Mouse (Mus musculus) stomach, postnatal 0 days (tissue): Measurements from ENCODE around the gene Gm49345. TPM values are rescaled to one million over a fixed set of nuclear protein-coding genes. Genes with fewer than 3 reads are reported as not detected.

Source experiments
- ATAC-seq: fragments of 200-750 bp; cut with Nextera tagmentation; 2 replicates; pipeline ENCODE4 v1.8.0; 2017; ENCODE audit not compliant: low FRiP score, low TSS enrichment
- DNase-seq: peaks from one replicate; pipeline ENCODE4 v3.0.0-alpha.2; 2016; ENCODE audit warnings: low spot score
- H3K27ac ChIP-seq: fragments of 300-500 bp; sonication (generic); replicated peaks from 2 replicates; pipeline ENCODE4 v1.5.1; 2014; ENCODE audit warnings: mild to moderate bottlenecking, control low read depth
- H3K27me3 ChIP-seq: fragments of 300-500 bp; sonication (generic); 2 replicates; pipeline ENCODE4 v1.6.1; 2014; ENCODE audit warnings: low read length; ENCODE audit not compliant: control insufficient read depth, insufficient read depth
- H3K36me3 ChIP-seq: fragments of 300-500 bp; sonication (generic); 2 replicates; pipeline ENCODE4 v1.6.1; 2014; ENCODE audit warnings: low read length, mixed read lengths; ENCODE audit not compliant: control insufficient read depth, insufficient read depth
- H3K4me1 ChIP-seq: fragments of 300-500 bp; sonication (generic); replicated peaks from 2 replicates; pipeline ENCODE4 v1.6.1; 2014; ENCODE audit warnings: antibody characterized with exemption; ENCODE audit not compliant: control insufficient read depth, insufficient read depth
- H3K4me2 ChIP-seq: fragments of 300-500 bp; sonication (generic); replicated peaks from 2 replicates; pipeline ENCODE4 v1.6.1; 2014; ENCODE audit warnings: low read depth, mild to moderate bottlenecking, control low read depth, moderate library complexity
- H3K4me3 ChIP-seq: fragments of 300-500 bp; sonication (generic); 2 replicates; pipeline ENCODE4 v1.5.1; 2014; ENCODE audit warnings: low read depth, low read length, control low read depth
- H3K9ac ChIP-seq: fragments of 300-500 bp; sonication (generic); 2 replicates; pipeline ENCODE4 v1.6.1; 2014; ENCODE audit warnings: mild to moderate bottlenecking, low read length, control low read depth, mixed read lengths
- H3K9me3 ChIP-seq: fragments of 300-500 bp; sonication (generic); 2 replicates; pipeline ENCODE4 v1.6.1; 2016; ENCODE audit warnings: low read length; ENCODE audit not compliant: control insufficient read depth
- CTCF ChIP-seq: IDR thresholded peaks from 2 replicates; pipeline ENCODE4 v1.5.1; 2016; ENCODE audit warnings: antibody characterized with exemption, low read depth, mild to moderate bottlenecking, moderate library complexity
- EP300 ChIP-seq: optimal IDR thresholded peaks from 2 replicates; pipeline ENCODE3; 2016; ENCODE audit warnings: antibody characterized with exemption
- WGBS: fragments of 180-500 bp; shearing (Covaris S2); extraction: QIAGEN DNeasy Blood & Tissue Kit; methylation state at CpG from one replicate; pipeline ENCODE4 v1.1.7; 2014; 5-methylcytosine and 5-hydroxymethylcytosine counted together
- polyA plus RNA-seq: library from polyadenylated mRNA; unstranded; fragments of >200 nt; fragmentation: Nextera tagmentation; extraction: Ambion mirVana; gene quantifications from 2 replicates; pipeline ENCODE4 v1.2.1, GENCODE M21; 2015

Gm49345 gene
- polyA plus RNA-seq, 1 experiment from 2014 or later = 0.08 TPM

DNA sequence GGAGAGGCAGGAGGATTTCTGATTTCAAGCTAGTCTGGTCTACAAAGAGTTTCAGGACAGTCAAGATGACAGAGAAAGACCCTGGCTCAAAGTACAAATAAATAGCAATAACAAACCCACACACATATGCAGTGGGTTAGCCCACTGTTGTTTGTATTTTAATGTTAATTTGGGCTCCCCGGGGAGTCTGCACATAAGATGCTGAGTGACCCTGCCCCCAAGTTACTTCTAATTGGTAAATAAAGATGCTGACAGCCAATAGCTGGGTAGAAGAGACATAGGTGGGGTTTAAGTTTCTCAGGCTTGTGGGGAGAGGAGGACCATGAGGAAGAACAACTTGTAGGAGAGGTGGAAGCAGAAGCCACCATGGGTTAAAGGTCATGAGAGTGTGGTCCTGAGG, 91.6 kb downstream of the Gm49345 start:
- ATAC-seq = no peak
- 93% methylated on average over 1 of the region's 1 CpGs for WGBS
- no peak overlapping the region for H3K27ac ChIP-seq

More for the DNA sequence above, 91.6 kb downstream of the Gm49345 start:
- Histone ChIP-seq H3K4me3 (no peak overlapping the region), H3K9me3 (no peaks in the 10 kb centered on the region), H3K9ac (no peak overlapping the region), H3K4me1 (no peaks in the 10 kb centered on the region), H3K4me2 (no peak overlapping the region), H3K36me3 (peaks cover 24% of the 10 kb centered on the region), H3K27me3 (no peaks in the 10 kb centered on the region)
- no peak for DNase-seq
- TF ChIP-seq CTCF (no peak), EP300 (no peak)

Other genes starting within 250 kb of the Gm49345 start
- 4.1 and 4.8 TPM in 2 replicates for gene Zfp429, start 237.9 kb downstream of the Gm49345 start, polyA plus RNA-seq
- gene Zfp459, start 216.4 kb downstream of the Gm49345 start, polyA plus RNA-seq = 1.3 and 1.5 TPM in 2 replicates
- gene Zfp874a, start 186.1 kb downstream of the Gm49345 start, polyA plus RNA-seq = 4.6 and 4.7 TPM in 2 replicates
- 1.9 and 2.4 TPM in 2 replicates for gene Zfp874b, start 153.5 kb downstream of the Gm49345 start, polyA plus RNA-seq
- 5.6 and 5.8 TPM in 2 replicates for gene Zfp58, start 137.2 kb downstream of the Gm49345 start, polyA plus RNA-seq
- gene Gm26965, start 111.6 kb downstream of the Gm49345 start, polyA plus RNA-seq = not detected in 2 replicates
- 27.4 and 29.3 TPM in 2 replicates for gene Zfp87, start 111.6 kb downstream of the Gm49345 start, polyA plus RNA-seq
- 3.8 and 4.1 TPM in 2 replicates for gene Zfp748, start 83.9 kb downstream of the Gm49345 start, polyA plus RNA-seq
- 1.6 and 1.9 TPM in 2 replicates for gene Zfp729b, start 28.1 kb downstream of the Gm49345 start, polyA plus RNA-seq
- gene Zfp729a, start within 50 bp of the Gm49345 start, polyA plus RNA-seq = 1.2 and 1.6 TPM in 2 replicates
- gene Zfp738, start 49.3 kb upstream of the Gm49345 start, polyA plus RNA-seq = 3.8 and 4.0 TPM in 2 replicates
- gene Zfp65, start 91.4 kb upstream of the Gm49345 start, polyA plus RNA-seq = 2.0 and 2.1 TPM in 2 replicates
- gene Zfp85, start 117.5 kb upstream of the Gm49345 start, polyA plus RNA-seq = 2.1 and 2.2 TPM in 2 replicates
- 0.62 and 0.74 TPM in 2 replicates for gene Zfp493, start 141.9 kb upstream of the Gm49345 start, polyA plus RNA-seq
- gene Zfp273, start 176.0 kb upstream of the Gm49345 start, polyA plus RNA-seq = 2.3 and 3.2 TPM in 2 replicates
- 1.1 TPM in 2 replicates for gene Gm10037, start 193.3 kb upstream of the Gm49345 start, polyA plus RNA-seq
- gene BC048507, start 225.6 kb upstream of the Gm49345 start, polyA plus RNA-seq = not detected in 2 replicates